Mouse (Mus musculus): Measurements from ENCODE around the gene Itpr3. TPM values are rescaled to one million over a fixed set of nuclear protein-coding genes. Genes with fewer than 3 reads are reported as not detected.
A peak's percentile ranks its signal among the peaks of the same experiment; 100 is the strongest.

Gene Itpr3
- polyA plus RNA-seq, 1 experiment = 2.4 TPM

DNA sequence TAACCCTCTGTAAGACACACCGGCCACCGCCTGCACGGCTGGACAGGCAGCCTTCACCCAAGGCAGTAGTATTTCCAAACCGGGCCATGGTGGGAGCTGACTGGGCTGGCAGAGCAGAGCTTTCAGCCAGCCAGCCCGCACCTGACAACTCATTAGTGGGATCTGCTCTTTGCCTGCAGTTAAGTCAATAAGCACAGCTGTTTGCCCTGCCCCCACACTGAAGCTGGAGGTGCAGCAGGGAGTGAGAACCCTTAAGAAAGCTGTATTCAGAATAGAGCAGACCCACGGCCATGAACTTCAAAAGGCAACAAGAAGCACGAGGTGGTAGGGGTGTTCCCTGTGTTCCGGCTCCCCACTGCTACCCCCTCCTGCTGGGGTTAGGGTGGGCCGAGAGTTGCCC, 73.1 kb downstream of the Itpr3 start:
- TF ChIP-seq CTCF (IDR thresholded peaks at IDR 0.05; ENCODE audit: extremely low read depth, insufficient read depth, low read length) = no peak
- no peak for TF ChIP-seq POLR2A (IDR thresholded peaks at IDR 0.05; ENCODE audit: extremely low read depth, insufficient read depth, low read length)
- Histone ChIP-seq H3K27ac (ENCODE audit: insufficient read depth, low read length) (no peak overlapping the region; the same call in 1 of the 2 replicates), H3K4me1 (ENCODE audit: control insufficient read depth, insufficient read depth, low read length) (peaks cover 17% of the 10 kb centered on the region), H3K4me3 (ENCODE audit: insufficient read depth, low read length) (no peak overlapping the region)

DNA sequence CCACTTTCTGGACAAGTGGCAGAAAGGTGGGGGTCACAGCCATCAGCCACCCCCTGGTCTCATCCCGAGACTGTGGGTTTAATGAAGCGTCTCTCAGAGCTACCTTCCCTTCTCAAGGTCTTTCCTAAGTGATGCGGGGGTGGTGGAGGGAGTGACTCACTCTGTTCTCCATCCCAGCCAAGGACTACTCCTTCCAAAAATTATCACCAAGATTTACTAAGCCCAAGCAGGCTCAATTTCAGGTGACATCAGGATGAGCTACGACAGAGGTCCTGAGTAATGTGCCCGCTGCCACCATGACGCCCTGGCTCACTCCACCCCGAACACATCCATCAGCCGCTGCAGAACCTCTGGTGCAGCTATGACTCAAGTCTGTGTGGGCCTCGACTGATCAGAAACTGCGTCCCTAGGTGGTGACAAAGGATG, 74.1 kb downstream of the Itpr3 start:
- peaks cover 15% of the 10 kb centered on the region for H3K4me1 ChIP-seq (ENCODE audit: control insufficient read depth, insufficient read depth, low read length)
- H3K27ac ChIP-seq (ENCODE audit: insufficient read depth, low read length) = peak overlapping the region; percentile 70; the same call in 1 of the 2 replicates
- TF ChIP-seq POLR2A (IDR thresholded peaks at IDR 0.05; ENCODE audit: extremely low read depth, insufficient read depth, low read length) = no peak
- no peak overlapping the region for H3K4me3 ChIP-seq (ENCODE audit: insufficient read depth, low read length)

DNA sequence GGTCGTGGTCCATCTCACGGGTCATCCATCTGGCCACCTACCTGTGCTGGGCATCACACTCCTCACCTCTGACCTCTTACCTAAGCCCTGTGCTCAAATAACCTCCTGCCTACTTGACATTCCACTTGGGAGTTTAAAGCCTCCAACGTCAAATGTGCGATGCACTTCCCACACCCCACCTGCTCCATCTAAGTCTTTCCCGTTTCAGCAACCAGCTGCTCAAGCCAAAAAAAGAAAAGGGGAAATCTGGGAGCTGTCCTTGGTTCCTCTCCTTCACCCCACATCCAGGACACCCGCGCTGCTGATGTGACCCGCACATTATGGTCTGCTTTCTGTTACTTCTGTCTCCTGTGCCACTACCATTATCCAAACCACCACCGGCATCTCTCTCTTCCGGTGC, 75.1 kb downstream of the Itpr3 start:
- peak overlapping the region; percentile 70; the same call in 1 of the 2 replicates for H3K27ac ChIP-seq (ENCODE audit: insufficient read depth, low read length)

GRCm38 (mm10) chr17:27133551-27134141, 76.5 kb downstream of the Itpr3 start, which contains the start of gene Uqcc2:
Uqcc2 (minus strand) TSS chr17:27133916.
- peak; percentile 88 for TF ChIP-seq POLR2A (IDR thresholded peaks at IDR 0.05; ENCODE audit: extremely low read depth, insufficient read depth, low read length)
- TF ChIP-seq CTCF (IDR thresholded peaks at IDR 0.05; ENCODE audit: extremely low read depth, insufficient read depth, low read length) = peak; percentile 56
- Histone ChIP-seq H3K27ac (ENCODE audit: insufficient read depth, low read length) (peak within 1 kb of the TSS; percentile 83), H3K4me1 (ENCODE audit: control insufficient read depth, insufficient read depth, low read length) (peaks cover 13% of the 10 kb centered on the region), H3K4me3 (ENCODE audit: insufficient read depth, low read length) (peak within 1 kb of the TSS; percentile 67)

More for the DNA sequence above, 75.1 kb downstream of the Itpr3 start:
- H3K4me3 ChIP-seq (ENCODE audit: insufficient read depth, low read length) = no peak overlapping the region
- TF ChIP-seq CTCF (IDR thresholded peaks at IDR 0.05; ENCODE audit: extremely low read depth, insufficient read depth, low read length) = no peak
- no peak for TF ChIP-seq POLR2A (IDR thresholded peaks at IDR 0.05; ENCODE audit: extremely low read depth, insufficient read depth, low read length)
- peaks cover 13% of the 10 kb centered on the region for H3K4me1 ChIP-seq (ENCODE audit: control insufficient read depth, insufficient read depth, low read length)

DNA sequence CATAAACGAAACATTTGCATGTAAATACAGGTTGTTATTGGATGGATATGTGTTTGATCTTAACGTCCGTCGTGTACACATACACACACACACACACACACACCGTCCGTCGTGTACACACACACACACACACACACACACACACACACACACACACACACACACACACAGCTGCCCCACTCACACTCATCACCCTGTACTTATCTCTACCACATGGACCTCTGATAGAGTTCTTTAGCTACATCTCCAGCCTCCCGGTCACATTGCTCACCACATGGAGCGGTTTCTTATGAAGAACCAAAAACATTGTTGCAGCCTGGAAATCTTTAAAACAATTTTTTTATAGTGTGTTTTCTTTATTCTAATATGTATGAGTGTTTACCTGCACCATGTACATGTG, 77.1 kb downstream of the Itpr3 start:
- peak overlapping the region; percentile 4 for H3K27ac ChIP-seq (ENCODE audit: insufficient read depth, low read length)
- TF ChIP-seq POLR2A (IDR thresholded peaks at IDR 0.05; ENCODE audit: extremely low read depth, insufficient read depth, low read length) = no peak
- TF ChIP-seq CTCF (IDR thresholded peaks at IDR 0.05; ENCODE audit: extremely low read depth, insufficient read depth, low read length) = no peak
- peak overlapping the region; percentile 67 for H3K4me3 ChIP-seq (ENCODE audit: insufficient read depth, low read length)
- H3K4me1 ChIP-seq (ENCODE audit: control insufficient read depth, insufficient read depth, low read length) = peaks cover 13% of the 10 kb centered on the region

DNA sequence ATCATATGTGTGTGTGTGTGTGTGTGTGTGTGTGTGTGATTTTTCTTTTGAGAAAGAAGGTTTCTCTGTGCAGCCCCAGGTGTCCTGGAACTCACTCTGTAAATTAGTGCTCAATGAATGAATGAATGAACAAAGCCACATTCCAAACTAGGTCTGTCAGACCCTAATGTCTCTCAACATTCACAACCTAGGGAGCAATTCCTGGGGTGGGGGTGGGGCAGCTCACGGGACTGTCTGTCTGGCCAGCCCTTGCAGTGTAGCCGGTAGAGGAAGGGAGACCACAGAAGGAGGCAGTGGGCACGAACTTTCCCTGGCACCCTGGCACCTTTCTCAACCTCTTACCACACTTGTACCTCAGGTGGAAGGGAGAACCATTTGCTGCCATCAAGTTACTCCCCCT, 77.6 kb downstream of the Itpr3 start:
- Histone ChIP-seq H3K27ac (ENCODE audit: insufficient read depth, low read length) (no peak overlapping the region), H3K4me3 (ENCODE audit: insufficient read depth, low read length) (no peak overlapping the region), H3K4me1 (ENCODE audit: control insufficient read depth, insufficient read depth, low read length) (peaks cover 11% of the 10 kb centered on the region)
- TF ChIP-seq CTCF (IDR thresholded peaks at IDR 0.05; ENCODE audit: extremely low read depth, insufficient read depth, low read length) (no peak), POLR2A (IDR thresholded peaks at IDR 0.05; ENCODE audit: extremely low read depth, insufficient read depth, low read length) (no peak)

- TF ChIP-seq POLR2A (IDR thresholded peaks at IDR 0.05; ENCODE audit: extremely low read depth, insufficient read depth, low read length) (no peak), CTCF (IDR thresholded peaks at IDR 0.05; ENCODE audit: extremely low read depth, insufficient read depth, low read length) (no peak)
- H3K27ac ChIP-seq (ENCODE audit: insufficient read depth, low read length) = no peak overlapping the region
- H3K4me3 ChIP-seq (ENCODE audit: insufficient read depth, low read length) = no peak overlapping the region
- H3K4me1 ChIP-seq (ENCODE audit: control insufficient read depth, insufficient read depth, low read length) = no peaks in the 10 kb centered on the region
Observed at GRCm38 (mm10) chr17:27138396-27138795, 81.3 kb downstream of the Itpr3 start.

- no peak overlapping the region for H3K4me3 ChIP-seq (ENCODE audit: insufficient read depth, low read length)
- TF ChIP-seq CTCF (IDR thresholded peaks at IDR 0.05; ENCODE audit: extremely low read depth, insufficient read depth, low read length) (no peak), POLR2A (IDR thresholded peaks at IDR 0.05; ENCODE audit: extremely low read depth, insufficient read depth, low read length) (no peak)
- no peak overlapping the region for H3K27ac ChIP-seq (ENCODE audit: insufficient read depth, low read length)
- no peaks in the 10 kb centered on the region for H3K4me1 ChIP-seq (ENCODE audit: control insufficient read depth, insufficient read depth, low read length)
Observed at GRCm38 (mm10) chr17:27139304-27139703, 82.2 kb downstream of the Itpr3 start.

DNA sequence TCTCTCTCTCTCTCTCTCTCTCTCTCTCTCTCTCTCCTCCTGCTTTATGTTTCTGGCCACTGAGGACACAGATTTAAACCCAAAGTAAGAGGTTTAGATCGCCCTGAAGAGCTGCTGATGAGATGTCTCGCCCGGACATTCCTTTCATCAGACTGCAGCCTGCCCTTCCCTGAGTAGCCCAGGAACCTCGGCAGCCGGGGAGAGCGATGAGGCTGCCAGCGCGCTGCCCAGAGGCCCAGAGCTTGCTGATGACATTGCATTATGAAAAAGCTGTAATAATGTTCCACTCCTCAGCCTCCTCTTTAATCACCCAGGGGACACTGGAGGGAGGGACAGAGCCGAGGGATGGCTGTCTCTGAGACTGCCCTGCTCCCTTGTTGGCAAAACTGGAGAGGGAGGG, 83.2 kb downstream of the Itpr3 start:
- Histone ChIP-seq H3K4me1 (ENCODE audit: control insufficient read depth, insufficient read depth, low read length) (no peaks in the 10 kb centered on the region), H3K4me3 (ENCODE audit: insufficient read depth, low read length) (no peak overlapping the region), H3K27ac (ENCODE audit: insufficient read depth, low read length) (no peak overlapping the region)
- TF ChIP-seq CTCF (IDR thresholded peaks at IDR 0.05; ENCODE audit: extremely low read depth, insufficient read depth, low read length) (no peak), POLR2A (IDR thresholded peaks at IDR 0.05; ENCODE audit: extremely low read depth, insufficient read depth, low read length) (no peak)

DNA sequence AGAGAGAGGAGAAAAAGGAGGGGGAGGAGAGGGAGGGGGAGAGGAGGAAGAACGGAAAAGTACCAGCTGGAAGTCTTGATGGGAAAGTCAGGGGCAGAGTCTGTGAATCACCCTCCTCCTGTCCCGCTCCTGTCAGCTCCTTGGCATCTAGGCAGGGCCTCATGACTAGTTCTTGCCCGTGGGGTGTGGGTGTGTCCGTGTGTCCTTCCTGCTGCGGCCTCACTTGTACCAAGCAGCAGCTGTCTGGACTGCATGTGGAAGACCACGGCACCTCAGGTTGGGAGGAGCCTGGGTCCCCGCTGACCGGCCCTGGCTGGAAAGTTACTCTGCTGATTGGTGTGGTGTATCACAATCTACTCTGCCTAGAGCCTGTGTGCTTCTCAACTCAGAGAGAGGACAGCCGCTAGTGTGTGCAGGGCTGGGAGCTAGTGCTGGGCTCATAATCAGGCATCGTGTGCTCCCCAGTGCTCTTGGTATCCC, 84.9 kb downstream of the Itpr3 start:
- Histone ChIP-seq H3K4me1 (ENCODE audit: control insufficient read depth, insufficient read depth, low read length) (no peaks in the 10 kb centered on the region), H3K27ac (ENCODE audit: insufficient read depth, low read length) (no peak overlapping the region), H3K4me3 (ENCODE audit: insufficient read depth, low read length) (no peak overlapping the region)
- TF ChIP-seq POLR2A (IDR thresholded peaks at IDR 0.05; ENCODE audit: extremely low read depth, insufficient read depth, low read length) = no peak
- TF ChIP-seq CTCF (IDR thresholded peaks at IDR 0.05; ENCODE audit: extremely low read depth, insufficient read depth, low read length) = no peak

All from cortical plate, adult 2 months (tissue).